Mouse (Mus musculus): ENCODE measurements around the gene Cir1. TPM values are rescaled to one million over a fixed set of nuclear protein-coding genes. Genes with fewer than 3 reads are reported as not detected.

Gene Cir1
- polyA plus RNA-seq (2015; fragmentation: Nextera tagmentation; extraction: Ambion mirVana) = 21.1 and 24.6 TPM in 2 replicates

GRCm38 (mm10) chr2:73312152-73313116 lies at the start of gene Cir1, which contains the start of gene Scrn3:
TSS of gene Cir1 (minus strand) at chr2:73312701.
TSS of gene Scrn3 (plus strand) at chr2:73312601.

GRCm38 (mm10) chr2:73271459-73272161 lies 40.9 kb downstream of the Cir1 start, which contains the start of gene Sp9:
TSS of gene Sp9 (plus strand) at chr2:73271925.

Other genes starting within 250 kb of the Cir1 start
- gene Ola1, start 93.8 kb downstream of the Cir1 start, polyA plus RNA-seq (2015; fragmentation: Nextera tagmentation; extraction: Ambion mirVana) = 81.6 and 85.6 TPM in 2 replicates
- 0.03 TPM in 1 of 2 replicates, not detected in the other for gene Sp9, start 40.8 kb downstream of the Cir1 start, polyA plus RNA-seq (2015; fragmentation: Nextera tagmentation; extraction: Ambion mirVana)
- 12.9 and 15.0 TPM in 2 replicates for gene Scrn3, start 100 bp downstream of the Cir1 start, polyA plus RNA-seq (2015; fragmentation: Nextera tagmentation; extraction: Ambion mirVana)
- 8.0 and 8.3 TPM in 2 replicates for gene Gpr155, start 73.9 kb upstream of the Cir1 start, polyA plus RNA-seq (2015; fragmentation: Nextera tagmentation; extraction: Ambion mirVana)
- gene Wipf1, start 217.0 kb upstream of the Cir1 start, polyA plus RNA-seq (2015; fragmentation: Nextera tagmentation; extraction: Ambion mirVana) = 7.4 and 8.2 TPM in 2 replicates